Mouse (Mus musculus) liver, adult 2 months (tissue): ENCODE measurements at regions not wholly inside any gene's neighbourhood (a gene's known extent, or its start where the extent isn't known, plus 50 kb on each side); places are given as distances from the start of the nearest gene placed in this dataset.
"Not testable (repeated sequence)": the region's sequence is repeated elsewhere in the genome, so short reads cannot be mapped to it uniquely, and the experiment has no call there.

ENCODE experiments used
- DNase-seq: peaks from one replicate; pipeline ENCODE4 v3.0.0-alpha.2; 2011; ENCODE audit warnings: low read depth, low spot score; ENCODE audit errors: extremely low read depth
- H3K27ac ChIP-seq: fragments of 200-500 bp; replicated peaks from 2 replicates; pipeline ENCODE4 v1.5.1; 2012; ENCODE audit warnings: low read depth, mild to moderate bottlenecking, control low read depth, inconsistent platforms, low read length; ENCODE audit not compliant: insufficient read depth
- H3K27me3 ChIP-seq: fragments of 200-500 bp; 2 replicates; pipeline ENCODE4 v1.6.1; 2012; ENCODE audit warnings: mild to moderate bottlenecking, moderate library complexity, low read length, inconsistent platforms; ENCODE audit not compliant: control insufficient read depth, insufficient read depth
- H3K36me3 ChIP-seq: fragments of 200-500 bp; 2 replicates; pipeline ENCODE4 v1.6.1; 2012; ENCODE audit warnings: low read length, inconsistent platforms; ENCODE audit not compliant: control insufficient read depth, insufficient read depth
- H3K4me1 ChIP-seq: fragments of 200-500 bp; 2 replicates; pipeline ENCODE4 v1.6.1; 2011; ENCODE audit warnings: low read length; ENCODE audit not compliant: control insufficient read depth, insufficient read depth
- H3K4me3 ChIP-seq: fragments of 200-500 bp; 2 replicates; pipeline ENCODE4 v1.5.1; 2011; ENCODE audit warnings: low read depth, mild to moderate bottlenecking, control low read depth, low read length, moderate library complexity; ENCODE audit not compliant: insufficient read depth
- H3K79me2 ChIP-seq: fragments of 200-500 bp; 2 replicates; pipeline ENCODE4 v1.6.1; 2012; ENCODE audit warnings: inconsistent platforms, mild to moderate bottlenecking, low read length, moderate library complexity; ENCODE audit not compliant: control insufficient read depth, insufficient read depth
- H3K9ac ChIP-seq: fragments of 200-500 bp; 2 replicates; pipeline ENCODE4 v1.6.1; 2012; ENCODE audit warnings: low read depth, mild to moderate bottlenecking, control low read depth, inconsistent platforms, low read length
- CTCF ChIP-seq: fragments of 200-500 bp; IDR thresholded peaks from 2 replicates; pipeline ENCODE4 v1.5.1; 2011; ENCODE audit warnings: low read depth, low read length, control low read depth
- POLR2A ChIP-seq: fragments of 200-500 bp; IDR thresholded peaks from 2 replicates; pipeline ENCODE4 v1.6.1; 2011; ENCODE audit warnings: low read length, control low read depth; ENCODE audit not compliant: insufficient read depth; ENCODE audit errors: extremely low read depth
- WGBS: fragments of 180-500 bp; shearing (Covaris S2); methylation state at CpG from one replicate; pipeline ENCODE4 v1.1.7; 2018; 5-methylcytosine and 5-hydroxymethylcytosine counted together

DNA sequence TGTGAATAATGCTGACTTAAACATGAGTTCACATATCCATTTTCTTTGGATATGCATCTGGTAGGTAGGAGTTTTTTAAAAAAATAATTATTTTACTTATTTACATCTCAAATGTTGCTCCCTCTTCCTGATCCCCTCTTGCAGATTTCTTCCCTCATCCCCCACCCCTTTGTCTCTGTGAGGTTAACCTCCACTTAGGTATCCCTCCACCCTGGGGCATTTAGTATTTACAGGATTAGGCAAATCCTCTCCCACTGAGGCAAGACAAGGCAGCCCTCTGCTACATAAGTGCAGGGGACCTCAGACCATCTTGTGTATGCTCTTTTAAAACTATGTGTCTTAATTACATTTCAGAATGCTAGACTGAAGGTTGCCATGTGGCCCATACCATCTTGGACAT is 155.2 kb upstream of the Shcbp1 start:
- no peak overlapping the region for H3K4me3 ChIP-seq
- H3K79me2 ChIP-seq, result no peaks in the 10 kb centered on the region
- TF ChIP-seq POLR2A, result no peak
- TF ChIP-seq CTCF, result no peak
- no peaks in the 10 kb centered on the region for H3K27me3 ChIP-seq
- H3K4me1 ChIP-seq, result no peaks in the 10 kb centered on the region
- no peaks in the 10 kb centered on the region for H3K36me3 ChIP-seq
- no peak overlapping the region for H3K27ac ChIP-seq
- DNase-seq, result no peak
- no peak overlapping the region for H3K9ac ChIP-seq

DNA sequence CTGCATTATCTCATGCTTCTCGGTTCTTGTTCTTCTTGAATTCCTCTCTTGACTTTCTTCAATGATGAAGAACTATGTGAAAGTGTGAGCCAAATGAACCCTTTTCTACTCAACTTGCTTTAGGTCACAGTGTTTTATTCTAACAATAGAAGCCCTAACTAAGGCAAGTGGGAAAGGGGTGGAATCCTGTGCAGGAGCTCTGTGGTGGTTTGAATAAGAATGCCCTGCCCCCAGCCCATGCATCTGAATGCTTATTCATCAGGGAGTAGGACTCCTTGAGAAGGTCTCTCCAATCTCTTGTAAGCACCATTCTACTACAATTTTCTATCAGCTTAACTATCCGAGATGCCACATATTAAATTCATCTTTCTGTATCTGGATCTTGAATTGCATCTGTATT is 154.7 kb upstream of the Shcbp1 start:
- WGBS, result 62% methylated on average over 2 of the region's 2 CpGs
- H3K79me2 ChIP-seq, result no peaks in the 10 kb centered on the region
- no peak overlapping the region for H3K27ac ChIP-seq
- H3K9ac ChIP-seq, result no peak overlapping the region
- no peak for DNase-seq
- no peak for TF ChIP-seq CTCF
- TF ChIP-seq POLR2A, result no peak
- H3K27me3 ChIP-seq, result no peaks in the 10 kb centered on the region
- H3K4me3 ChIP-seq, result no peak overlapping the region
- H3K36me3 ChIP-seq, result no peaks in the 10 kb centered on the region
- no peaks in the 10 kb centered on the region for H3K4me1 ChIP-seq

DNA sequence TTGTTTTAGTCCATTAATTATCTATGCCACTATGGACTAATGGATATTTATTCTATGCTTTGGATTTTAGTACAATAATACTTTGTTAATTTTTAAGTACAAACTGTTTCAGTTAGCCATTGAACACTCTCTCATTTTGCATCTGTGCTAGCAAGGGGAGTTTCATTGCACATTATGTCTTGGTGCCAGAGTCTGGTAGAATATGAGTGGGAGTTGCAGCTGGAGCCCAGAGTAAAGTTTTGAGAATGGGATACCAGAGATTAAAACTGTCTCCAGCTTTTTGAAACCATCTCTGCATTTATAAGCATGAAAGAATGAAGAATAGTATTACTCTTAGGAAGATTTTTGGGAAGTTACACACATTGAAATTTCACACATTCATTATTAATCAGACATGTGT is 137.1 kb upstream of the Shcbp1 start:
- no peak overlapping the region for H3K4me3 ChIP-seq
- H3K4me1 ChIP-seq, result no peaks in the 10 kb centered on the region
- no peak for DNase-seq
- no peak overlapping the region for H3K27ac ChIP-seq
- no peak overlapping the region for H3K9ac ChIP-seq
- TF ChIP-seq CTCF, result no peak
- no peak for TF ChIP-seq POLR2A
- H3K79me2 ChIP-seq, result no peaks in the 10 kb centered on the region
- no peaks in the 10 kb centered on the region for H3K27me3 ChIP-seq
- no peaks in the 10 kb centered on the region for H3K36me3 ChIP-seq

DNA sequence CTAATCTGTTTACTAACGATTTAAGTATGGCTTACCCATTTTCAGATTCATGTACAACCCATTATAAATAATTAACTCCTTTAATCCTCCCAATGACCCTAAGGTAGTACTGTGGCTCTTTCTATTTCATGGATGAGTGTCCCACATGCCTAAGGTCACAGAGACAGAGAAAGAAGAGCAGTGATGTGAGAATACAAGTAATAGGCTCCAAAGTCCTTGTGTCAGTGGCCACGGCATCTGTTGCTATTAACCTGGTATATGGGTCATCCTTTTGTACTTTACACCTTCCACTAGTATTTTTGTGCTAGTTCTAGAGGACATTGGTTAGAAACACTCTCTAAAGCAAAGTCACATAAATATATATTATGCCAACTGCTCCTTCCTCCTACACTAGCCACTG is 115.7 kb upstream of the Shcbp1 start:
- Histone ChIP-seq H3K4me1 (no peaks in the 10 kb centered on the region), H3K36me3 (no peaks in the 10 kb centered on the region), H3K9ac (no peak overlapping the region), H3K4me3 (no peak overlapping the region), H3K79me2 (no peaks in the 10 kb centered on the region), H3K27ac (no peak overlapping the region), H3K27me3 (no peaks in the 10 kb centered on the region)
- 80% methylated on average over 2 of the region's 2 CpGs for WGBS
- no peak for TF ChIP-seq CTCF
- TF ChIP-seq POLR2A, result no peak
- DNase-seq, result no peak

DNA sequence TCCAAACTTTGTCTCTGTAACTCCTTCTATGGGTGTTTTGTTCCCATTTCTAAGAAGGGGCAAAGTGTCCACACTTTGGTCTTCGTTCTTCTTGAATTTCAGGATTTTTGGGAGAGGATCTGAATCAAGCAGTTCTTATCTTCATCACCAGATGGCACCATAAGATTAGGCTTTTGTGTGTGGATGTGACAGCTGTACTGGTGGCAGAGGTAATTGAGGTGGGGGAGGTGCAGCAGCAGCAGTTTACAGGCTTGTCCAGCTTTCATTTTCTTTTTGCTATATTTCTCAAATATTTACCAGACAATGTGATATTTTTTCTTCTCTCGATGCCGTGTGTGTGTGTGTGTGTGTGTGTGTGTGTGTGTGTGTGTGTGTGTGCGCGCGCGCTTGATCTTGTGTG is 89.4 kb upstream of the Shcbp1 start:
- peak; percentile 76 for DNase-seq
- not testable (repeated sequence) for H3K27ac ChIP-seq, H3K79me2 ChIP-seq, H3K4me3 ChIP-seq, H3K36me3 ChIP-seq, H3K27me3 ChIP-seq, H3K4me1 ChIP-seq
- 64% methylated on average over 7 of the region's 7 CpGs for WGBS
- peak; percentile 45; the same call in 1 of the 2 replicates for TF ChIP-seq CTCF
- H3K9ac ChIP-seq, result peak overlapping the region; percentile 56; the same call in 1 of the 2 replicates

DNA sequence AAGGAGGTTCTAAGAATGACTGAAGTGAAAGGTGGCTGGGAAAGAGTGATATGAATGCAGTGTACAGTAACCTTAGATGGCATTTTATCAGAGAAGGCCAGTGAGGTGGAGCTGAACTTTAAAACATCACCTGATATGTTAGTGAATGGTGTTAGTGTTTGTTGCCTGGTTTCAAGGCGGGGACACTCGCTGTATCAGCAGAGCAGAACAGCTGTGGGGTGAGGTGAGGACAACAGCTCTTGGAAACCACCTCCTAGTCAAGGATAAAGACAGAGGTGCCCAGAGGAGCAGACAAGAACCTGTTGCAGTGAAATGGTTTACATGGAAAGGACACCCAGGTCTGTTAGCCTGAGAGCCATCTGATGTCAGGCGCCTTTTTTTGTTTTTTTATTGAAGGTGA is 59.7 kb upstream of the Shcbp1 start:
- Histone ChIP-seq H3K79me2 (no peaks in the 10 kb centered on the region), H3K27me3 (no peaks in the 10 kb centered on the region), H3K27ac (peak overlapping the region; percentile 76), H3K4me1 (peaks cover 22% of the 10 kb centered on the region), H3K4me3 (peak overlapping the region; percentile 14; the same call in 1 of the 2 replicates), H3K9ac (peak overlapping the region; percentile 25; the same call in 1 of the 2 replicates), H3K36me3 (no peaks in the 10 kb centered on the region)
- DNase-seq, result peak; percentile 96
- TF ChIP-seq CTCF (no peak), POLR2A (no peak)
- 31% methylated on average over 3 of the region's 3 CpGs for WGBS

DNA sequence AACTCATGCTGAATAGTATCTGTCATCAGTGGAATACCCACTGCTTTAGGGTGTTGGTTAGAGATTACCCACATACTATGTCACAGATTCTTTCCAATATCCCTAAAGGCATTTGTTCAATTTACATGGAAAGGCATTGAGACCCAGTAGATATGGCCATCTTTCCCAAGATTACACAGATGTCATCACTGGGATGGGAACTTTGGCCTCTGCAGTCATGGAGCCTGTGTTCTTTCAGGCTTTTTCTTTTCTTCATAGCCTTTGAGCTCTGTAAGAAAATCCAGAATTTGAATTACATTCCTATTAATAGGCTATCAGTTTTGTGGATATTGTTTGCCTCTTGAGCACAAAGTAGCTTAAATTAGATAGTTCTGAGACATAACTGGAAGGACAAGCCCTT is 59.2 kb upstream of the Shcbp1 start:
- no peak for TF ChIP-seq POLR2A
- TF ChIP-seq CTCF, result no peak
- Histone ChIP-seq H3K4me1 (peaks cover 22% of the 10 kb centered on the region), H3K27me3 (no peaks in the 10 kb centered on the region), H3K36me3 (no peaks in the 10 kb centered on the region), H3K27ac (peak overlapping the region; percentile 99), H3K9ac (no peak overlapping the region), H3K4me3 (no peak overlapping the region), H3K79me2 (no peaks in the 10 kb centered on the region)
- peak; percentile 59 for DNase-seq
